Mouse (Mus musculus): ENCODE measurements around the gene Angptl4.

Angptl4 gene

GRCm38 (mm10) chr17:33804745-33805144 is 23.1 kb upstream of the Angptl4 start:
- DNase-seq (ENCODE audit: low spot score in 2 of 2), result no peak

GRCm38 (mm10) chr17:33804205-33804604 is 22.6 kb upstream of the Angptl4 start:
- DNase-seq (ENCODE audit: low spot score in 2 of 2), result no peak

- DNase-seq (ENCODE audit: low spot score in 2 of 2), result no peak
These were observed 20.6 kb upstream of the Angptl4 start for GRCm38 (mm10) chr17:33802221-33802620.

GRCm38 (mm10) chr17:33799277-33799676 is 17.6 kb upstream of the Angptl4 start:
- no peak for DNase-seq (ENCODE audit: low spot score in 2 of 2)

GRCm38 (mm10) chr17:33798306-33798705 is 16.7 kb upstream of the Angptl4 start:
- no peak for DNase-seq (ENCODE audit: low spot score in 2 of 2)

GRCm38 (mm10) chr17:33788732-33789131 is 7.1 kb upstream of the Angptl4 start:
- no peak for DNase-seq (ENCODE audit: low spot score in 2 of 2)

GRCm38 (mm10) chr17:33786375-33786774 is 4.7 kb upstream of the Angptl4 start:
- DNase-seq (ENCODE audit: low spot score in 2 of 2), result peak in 1 of 2 experiments; percentile 37

GRCm38 (mm10) chr17:33784939-33785338 is 3.3 kb upstream of the Angptl4 start:
- no peak for DNase-seq (ENCODE audit: low spot score in 2 of 2)

- peak in 1 of 2 experiments; percentile 53 for DNase-seq (ENCODE audit: low spot score in 2 of 2)
These were observed 1.8 kb upstream of the Angptl4 start for GRCm38 (mm10) chr17:33783408-33783807.

- no peak for DNase-seq (ENCODE audit: low spot score in 2 of 2)
These were observed 437 bp upstream of the Angptl4 start for GRCm38 (mm10) chr17:33782067-33782466.

- DNase-seq (ENCODE audit: low spot score in 2 of 2), result no peak
These were observed 1.2 kb downstream of the Angptl4 start for GRCm38 (mm10) chr17:33780431-33780830.

- DNase-seq (ENCODE audit: low spot score in 2 of 2), result no peak
These were observed 1.7 kb downstream of the Angptl4 start for GRCm38 (mm10) chr17:33779967-33780295.

GRCm38 (mm10) chr17:33779271-33779966 is 2.2 kb downstream of the Angptl4 start:
- peak; percentile 74 to 75 for DNase-seq (ENCODE audit: low spot score in 2 of 2)

GRCm38 (mm10) chr17:33775287-33775686 is 6.3 kb downstream of the Angptl4 start:
- no peak for DNase-seq (ENCODE audit: low spot score in 2 of 2)

GRCm38 (mm10) chr17:33774573-33775155 is 7.0 kb downstream of the Angptl4 start:
- no peak for DNase-seq (ENCODE audit: low spot score in 2 of 2)

- DNase-seq (ENCODE audit: low spot score in 2 of 2), result no peak
These were observed 7.6 kb downstream of the Angptl4 start for GRCm38 (mm10) chr17:33773871-33774572.

GRCm38 (mm10) chr17:33773426-33773825 is 8.2 kb downstream of the Angptl4 start:
- DNase-seq (ENCODE audit: low spot score in 2 of 2), result no peak

- no peak for DNase-seq (ENCODE audit: low spot score in 2 of 2)
These were observed 10.0 kb downstream of the Angptl4 start for GRCm38 (mm10) chr17:33771617-33772016.

GRCm38 (mm10) chr17:33766389-33766788 is 15.2 kb downstream of the Angptl4 start:
- DNase-seq (ENCODE audit: low spot score in 2 of 2), result no peak

GRCm38 (mm10) chr17:33760255-33761165 is 21.1 kb downstream of the Angptl4 start, which contains the start of gene Rab11b:
TSS of gene Rab11b (minus strand) at chr17:33760530.
- DNase-seq (ENCODE audit: low spot score in 2 of 2), result peak; percentile 100

- peak; percentile 84 to 86 for DNase-seq (ENCODE audit: low spot score in 2 of 2)
These were observed 21.8 kb downstream of the Angptl4 start for GRCm38 (mm10) chr17:33759767-33760254.

- no peak for DNase-seq (ENCODE audit: low spot score in 2 of 2)
These were observed 24.4 kb downstream of the Angptl4 start for GRCm38 (mm10) chr17:33757231-33757630.

All from right cerebral cortex, postnatal 36 days (tissue).